Mouse (Mus musculus) T-cell, adult 2 months (primary cell): ENCODE measurements at regions not wholly inside any gene's neighbourhood (a gene's known extent, or its start where the extent isn't known, plus 50 kb on each side); places are given as distances from the start of the nearest gene placed in this dataset.
"Not testable (repeated sequence)": the region's sequence is repeated elsewhere in the genome, so short reads cannot be mapped to it uniquely, and the experiment has no call there.

Experiments
- DNase-seq: peaks from one replicate; pipeline ENCODE4 v3.0.0; 2022; ENCODE audit warnings: low spot score

DNA sequence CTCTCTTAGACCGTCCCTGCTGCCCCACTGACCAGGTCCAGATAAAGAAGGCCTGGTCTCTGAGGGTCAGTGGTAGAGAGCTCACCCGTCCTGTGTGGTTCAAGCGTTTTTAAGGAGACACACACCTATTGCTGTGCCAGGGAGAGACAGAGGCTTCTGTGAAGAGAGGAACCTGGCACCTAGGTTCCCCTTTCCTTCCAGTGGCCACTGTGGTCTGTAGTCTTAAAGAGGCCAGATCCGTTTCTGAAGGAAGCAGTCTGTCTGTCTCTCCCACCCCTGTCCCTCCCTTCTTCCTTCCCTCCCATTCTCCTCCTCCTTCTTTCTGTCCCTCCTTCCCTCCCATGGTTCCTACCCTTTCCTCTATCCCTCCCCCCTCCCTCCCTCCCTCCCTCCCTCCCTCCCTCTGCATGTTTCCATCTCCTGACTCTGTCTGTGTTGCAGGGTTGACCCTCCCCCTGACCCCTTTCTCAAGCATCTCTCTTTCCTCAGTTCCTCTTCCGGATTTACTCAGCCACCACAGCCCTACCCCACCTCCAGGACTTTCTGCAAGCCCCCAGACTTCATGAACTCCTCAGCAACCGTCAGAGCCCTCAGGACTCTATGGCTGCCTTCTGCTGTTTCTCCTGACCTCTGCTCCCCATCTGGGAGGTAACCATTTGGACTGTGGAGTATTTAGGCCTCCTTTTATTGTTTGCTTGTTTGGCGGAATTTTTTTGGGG is 100.1 kb upstream of the Ubl3 start:
- DNase-seq, result no peak

DNA sequence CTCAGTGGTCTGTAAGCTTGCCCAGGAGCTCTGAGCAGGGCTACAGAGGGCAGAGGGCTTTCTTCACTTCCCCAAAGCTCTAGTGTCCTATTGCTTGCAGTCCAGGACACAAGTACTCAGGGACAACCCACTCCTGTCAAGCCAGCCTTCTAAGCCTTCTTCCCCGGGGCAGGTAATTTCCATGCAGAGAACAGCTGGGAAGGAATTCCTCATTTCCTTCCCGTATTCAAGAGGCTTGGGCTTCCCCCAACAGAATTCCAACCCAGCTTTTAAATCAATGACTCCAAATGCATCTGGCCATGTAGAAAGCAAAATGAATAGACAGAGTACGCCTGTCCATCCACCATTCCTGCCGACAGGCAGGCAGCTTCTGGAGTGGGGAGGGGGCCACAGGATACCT is 99.1 kb upstream of the Ubl3 start:
- DNase-seq, result no peak

DNA sequence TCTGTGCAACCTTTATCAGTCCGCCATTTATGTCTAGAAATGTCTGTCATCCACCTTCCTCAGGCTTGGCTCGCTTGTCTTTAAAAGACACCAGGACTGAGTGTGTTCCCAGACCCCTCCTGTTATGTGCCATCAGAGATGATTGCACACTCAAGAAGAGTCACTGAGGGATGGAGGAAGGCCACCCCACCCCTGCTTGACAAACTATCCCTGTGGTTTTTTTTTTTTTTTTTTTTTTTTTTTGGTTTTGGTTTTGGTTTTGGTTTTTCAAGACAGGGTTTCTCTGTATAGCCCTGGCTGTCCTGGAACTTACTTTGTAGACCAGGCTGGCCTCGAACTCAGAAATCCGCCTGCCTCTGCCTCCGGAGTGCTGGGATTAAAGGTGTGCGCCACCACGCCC is 97.0 kb upstream of the Ubl3 start:
- DNase-seq, result not testable (repeated sequence)

DNA sequence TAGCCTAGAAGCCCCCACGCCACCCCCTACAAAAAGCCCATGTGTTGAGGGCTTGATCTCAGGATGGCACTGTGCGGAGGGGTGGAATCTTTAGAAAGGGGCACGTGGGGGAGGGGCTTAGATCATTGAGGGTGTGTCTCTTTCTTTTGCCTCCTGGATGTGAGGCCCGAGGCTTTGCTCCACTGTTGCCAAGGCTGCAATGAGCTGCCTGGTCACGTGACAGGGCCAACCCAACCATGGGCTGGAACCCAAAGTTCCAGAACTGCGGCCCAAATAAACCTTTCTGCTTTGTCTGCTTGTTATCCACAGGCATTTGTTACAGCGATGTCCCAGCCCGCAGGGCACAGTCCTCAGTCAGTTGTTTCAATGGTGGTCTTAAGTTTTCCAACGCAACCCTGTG is 96.5 kb upstream of the Ubl3 start:
- no peak for DNase-seq

DNA sequence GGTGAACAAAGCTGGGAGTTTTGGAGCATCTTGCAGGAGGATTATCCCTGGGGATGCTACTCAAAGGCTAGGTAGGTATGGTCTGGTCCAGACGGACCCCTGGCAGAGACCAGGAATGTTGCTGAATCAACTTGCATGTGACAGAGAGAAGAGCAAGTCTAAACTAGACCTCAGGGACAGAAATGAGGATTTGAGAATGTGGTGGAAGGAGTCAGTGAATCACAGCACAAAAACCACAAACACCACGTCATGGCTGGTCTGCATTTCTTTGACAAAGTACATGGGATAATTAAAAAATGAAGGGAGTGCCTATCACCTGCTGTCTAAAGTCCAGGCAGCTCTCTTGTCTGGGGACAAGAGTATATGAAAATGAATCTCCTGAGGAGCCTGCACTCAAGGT is 95.1 kb upstream of the Ubl3 start:
- no peak for DNase-seq

DNA sequence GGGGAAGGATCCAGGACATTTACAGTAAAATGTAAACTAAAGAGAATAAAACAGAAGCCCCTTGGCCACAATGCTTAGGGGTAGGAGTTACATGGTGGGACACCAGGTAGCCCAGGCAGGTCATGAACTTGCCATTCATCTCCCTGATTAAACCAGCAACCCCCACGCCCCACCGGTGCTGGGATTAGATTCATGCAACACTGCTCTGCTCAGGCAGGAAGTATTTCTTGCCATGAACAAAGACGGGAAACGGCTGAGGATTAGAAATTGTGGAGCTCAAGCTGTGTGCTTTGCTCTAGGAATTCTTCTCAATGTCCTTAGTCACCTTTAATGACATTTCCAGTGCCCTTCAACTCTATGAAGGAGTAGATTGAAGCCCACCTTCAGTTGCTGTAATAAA is 93.2 kb upstream of the Ubl3 start:
- DNase-seq, result no peak

DNA sequence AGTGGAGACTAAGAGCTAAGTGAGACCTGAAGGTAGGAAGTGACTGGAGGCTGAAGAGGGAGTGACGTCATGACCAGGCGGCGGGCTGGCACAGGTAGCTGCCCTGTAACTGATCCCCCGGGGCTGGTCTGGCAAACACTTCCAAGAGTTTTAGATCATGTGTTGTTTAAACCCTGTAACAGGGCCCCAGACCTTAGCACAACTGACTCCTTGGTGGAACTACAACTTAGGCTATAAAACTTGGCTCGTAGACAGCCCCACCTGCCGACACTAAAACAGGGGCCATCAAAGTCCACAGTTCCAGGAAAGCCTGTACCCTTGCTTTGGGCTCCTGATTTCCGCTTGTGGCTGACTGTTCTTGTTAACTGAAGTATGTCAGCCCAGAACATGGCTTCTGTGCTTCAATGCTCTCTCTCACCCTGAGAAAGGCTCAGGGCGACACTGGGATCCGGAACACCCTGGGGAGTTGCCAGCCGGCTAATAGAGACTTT is 92.6 kb upstream of the Ubl3 start:
- DNase-seq, result no peak

DNA sequence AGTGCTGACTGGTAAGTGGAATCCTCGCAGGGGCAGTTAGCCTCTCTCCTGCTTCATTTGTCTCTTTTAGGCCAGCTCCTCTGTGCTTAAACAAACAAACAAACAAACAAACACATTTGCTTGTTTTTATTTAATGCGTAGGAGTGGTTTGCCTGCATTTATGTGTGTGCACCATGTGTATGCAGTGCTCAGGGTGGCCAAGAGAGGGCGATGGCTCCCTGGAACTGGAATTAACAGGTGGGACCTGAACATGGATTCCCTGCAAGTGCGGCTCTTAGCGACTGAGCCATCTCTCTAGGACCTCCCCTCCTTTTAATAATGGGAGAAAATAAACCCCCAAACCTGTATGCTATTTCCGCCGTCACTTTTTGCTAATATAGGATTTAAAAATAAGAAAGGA is 91.8 kb upstream of the Ubl3 start:
- DNase-seq, result no peak

DNA sequence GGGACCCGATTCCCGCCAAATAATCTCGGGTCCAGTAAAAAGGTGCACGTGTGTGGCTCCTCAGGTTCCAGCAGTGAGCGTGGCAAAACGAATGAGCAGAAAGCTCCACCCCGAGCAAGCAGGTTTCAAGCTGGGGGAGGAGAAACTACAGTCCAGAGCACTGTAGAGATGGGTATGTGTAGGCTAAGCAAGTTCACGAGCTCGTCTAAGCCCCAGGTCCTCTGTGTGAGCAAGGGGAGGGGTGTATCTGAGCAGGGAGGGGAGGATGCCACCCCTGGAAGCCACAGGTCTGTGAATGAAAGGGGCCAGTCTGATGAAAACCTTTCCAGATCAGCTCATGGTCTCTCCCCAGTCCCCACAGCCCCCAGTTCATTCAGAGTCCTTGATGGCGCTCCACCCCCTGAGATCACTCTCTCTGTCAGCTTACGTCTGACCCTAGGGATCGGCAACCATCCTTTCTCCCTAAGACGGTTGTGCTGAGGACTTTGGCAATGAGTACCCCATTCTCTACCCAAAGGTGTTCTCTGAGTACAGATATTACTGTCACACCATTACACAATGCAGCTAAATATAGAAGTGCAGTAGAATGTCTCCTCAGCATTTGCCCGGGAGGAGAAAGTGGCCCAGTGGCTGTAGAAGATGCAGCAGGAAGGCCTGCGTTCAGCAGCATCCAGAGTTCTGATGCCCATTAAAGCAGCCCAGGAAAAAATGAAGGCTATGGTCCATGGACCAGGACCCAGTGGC is 89.2 kb upstream of the Ubl3 start:
- no peak for DNase-seq

DNA sequence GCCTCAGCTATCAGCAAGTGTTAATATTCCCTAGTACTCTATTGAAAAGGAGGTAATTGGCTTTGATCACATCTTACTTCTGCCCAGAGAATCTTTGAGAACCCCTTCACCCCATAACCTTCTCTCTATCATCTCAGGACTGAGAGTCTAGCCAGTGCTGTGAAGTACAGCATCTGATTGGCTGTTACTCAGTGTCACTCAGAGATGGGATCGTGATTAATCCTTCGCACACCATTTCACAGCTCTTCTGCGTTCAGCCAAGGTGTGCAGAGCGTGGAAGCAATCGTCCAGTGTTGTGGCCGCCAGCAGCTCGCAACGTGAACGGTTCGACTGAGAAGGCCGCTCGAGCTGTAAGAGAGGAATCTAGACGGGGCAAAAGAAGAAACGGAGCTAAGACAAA is 87.9 kb upstream of the Ubl3 start:
- DNase-seq, result no peak

DNA sequence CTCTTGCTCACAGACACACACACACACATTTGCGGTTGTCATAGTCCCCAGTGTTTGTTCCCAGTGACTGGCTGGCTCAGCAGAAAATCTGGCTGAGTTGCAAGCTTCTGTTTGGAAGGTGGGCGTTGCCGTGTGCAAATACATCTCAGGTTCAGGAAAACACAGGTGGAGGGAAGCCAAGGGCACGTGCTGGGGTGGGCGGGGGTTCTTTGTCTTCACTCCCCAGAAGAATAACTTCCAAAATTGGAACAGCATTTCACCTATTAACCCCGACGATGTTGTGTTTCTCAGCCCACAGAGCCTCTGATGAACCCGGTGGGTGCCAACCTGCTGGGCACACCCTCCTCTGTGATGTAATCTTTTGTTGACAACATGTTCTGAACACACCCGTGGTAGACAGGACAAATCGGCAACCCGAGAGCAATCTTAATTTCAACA is 82.3 kb upstream of the Ubl3 start:
- DNase-seq, result no peak

DNA sequence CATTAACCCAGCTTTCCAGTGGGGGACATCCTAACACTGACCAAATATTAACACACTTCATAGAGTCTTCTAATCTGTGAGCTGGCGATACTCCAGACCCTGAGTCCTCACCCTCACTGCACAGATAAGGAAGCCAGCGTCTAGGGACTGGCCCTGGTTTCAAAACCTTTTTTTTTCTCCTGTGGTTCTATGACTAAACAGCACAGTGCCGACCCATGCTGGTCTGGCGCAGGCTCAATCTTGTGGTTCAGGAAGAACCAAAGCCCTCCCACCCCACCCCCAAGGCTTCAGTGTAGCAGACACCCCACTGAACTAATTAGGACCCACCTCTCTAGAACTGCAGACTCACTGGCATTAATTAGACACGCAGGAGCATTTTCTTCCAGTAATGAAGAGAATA is 81.4 kb upstream of the Ubl3 start:
- DNase-seq, result no peak

DNA sequence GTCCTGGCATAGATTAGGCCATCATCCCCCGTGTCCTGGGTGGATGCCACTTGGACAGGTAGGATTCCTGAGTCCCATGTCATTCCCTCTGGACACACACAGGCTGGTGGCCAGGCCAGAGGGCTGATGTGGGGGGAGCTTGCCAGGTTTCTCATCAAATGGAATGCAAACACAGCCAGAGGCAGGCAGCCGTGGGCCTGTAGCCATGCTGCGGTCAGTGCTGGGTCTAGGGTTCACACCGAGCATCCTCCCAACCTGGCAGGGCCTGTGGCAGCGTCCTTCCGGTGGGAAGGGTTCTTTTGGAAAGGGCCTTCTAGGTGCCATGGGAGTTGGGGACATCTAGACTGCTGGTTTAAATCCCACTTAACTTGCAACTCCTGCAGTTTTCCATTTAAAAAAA is 80.7 kb upstream of the Ubl3 start:
- DNase-seq, result no peak

DNA sequence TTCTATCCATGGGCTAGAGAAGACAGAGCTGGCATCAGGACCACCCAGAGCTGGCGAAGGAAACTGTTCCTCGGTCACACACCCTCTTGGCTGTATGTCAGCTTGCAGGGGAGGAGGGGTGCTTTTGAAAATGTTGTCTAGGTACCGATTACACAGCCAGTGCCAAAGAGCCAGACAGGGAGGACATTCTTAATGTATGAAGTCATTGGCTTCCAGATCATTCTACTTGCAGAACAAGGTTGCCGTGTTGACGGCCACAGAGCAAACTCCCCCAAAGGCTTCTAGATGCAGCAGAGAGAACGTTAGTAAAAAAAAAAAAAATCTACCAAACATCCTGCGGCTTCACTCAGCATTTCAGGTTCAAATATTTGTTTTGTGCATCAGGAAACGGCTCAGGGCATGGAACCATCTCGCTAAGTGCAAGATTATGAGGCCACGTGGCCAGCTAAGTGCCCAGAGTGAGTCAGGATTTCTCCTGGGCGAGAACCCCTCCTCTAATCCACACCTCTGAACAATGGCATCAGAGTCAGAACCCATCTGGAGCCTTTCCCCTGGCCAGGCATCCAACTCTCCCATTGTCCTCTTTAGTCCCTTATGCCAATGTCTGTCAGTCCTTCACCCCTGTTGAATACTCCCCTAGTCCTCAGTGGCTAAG is 80.1 kb upstream of the Ubl3 start:
- DNase-seq, result no peak

DNA sequence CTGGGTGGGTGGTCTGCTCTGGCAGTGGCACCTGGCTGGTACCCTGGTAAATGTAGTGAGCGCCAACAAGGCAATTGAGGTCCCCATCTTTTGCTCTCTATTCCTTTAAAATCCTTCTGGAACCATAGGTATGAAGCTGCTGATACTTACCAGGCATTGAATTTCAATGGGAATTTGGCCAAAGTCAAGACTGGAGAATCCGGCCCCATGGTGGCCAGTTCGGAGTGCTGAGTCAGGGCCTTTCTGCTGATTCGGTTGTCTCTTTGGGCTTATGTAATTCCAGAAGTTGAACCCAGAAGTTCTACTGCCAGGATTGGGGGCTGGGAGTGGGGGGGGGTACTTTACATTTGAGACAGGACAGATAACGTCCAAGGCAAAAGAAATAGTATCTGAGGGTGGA is 79.0 kb upstream of the Ubl3 start:
- DNase-seq, result no peak

DNA sequence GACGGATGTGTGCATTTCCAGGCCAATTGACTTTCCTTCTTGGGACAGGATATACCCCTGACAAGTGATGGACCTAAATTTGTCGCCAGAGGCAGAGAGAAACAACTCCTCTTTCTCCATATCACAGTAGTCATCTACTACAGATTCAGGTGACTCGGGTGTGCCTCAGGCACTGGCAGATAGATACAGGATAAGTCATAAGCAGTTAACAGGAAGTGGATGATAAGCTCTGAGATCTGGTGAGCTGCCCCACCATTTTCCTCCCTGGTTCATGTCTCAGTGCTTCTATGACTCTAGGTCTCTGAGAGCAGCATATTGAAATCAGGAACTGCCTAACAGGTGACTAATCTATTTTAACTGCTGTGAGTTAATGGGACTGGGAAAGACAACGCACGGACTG is 73.4 kb upstream of the Ubl3 start:
- DNase-seq, result no peak

DNA sequence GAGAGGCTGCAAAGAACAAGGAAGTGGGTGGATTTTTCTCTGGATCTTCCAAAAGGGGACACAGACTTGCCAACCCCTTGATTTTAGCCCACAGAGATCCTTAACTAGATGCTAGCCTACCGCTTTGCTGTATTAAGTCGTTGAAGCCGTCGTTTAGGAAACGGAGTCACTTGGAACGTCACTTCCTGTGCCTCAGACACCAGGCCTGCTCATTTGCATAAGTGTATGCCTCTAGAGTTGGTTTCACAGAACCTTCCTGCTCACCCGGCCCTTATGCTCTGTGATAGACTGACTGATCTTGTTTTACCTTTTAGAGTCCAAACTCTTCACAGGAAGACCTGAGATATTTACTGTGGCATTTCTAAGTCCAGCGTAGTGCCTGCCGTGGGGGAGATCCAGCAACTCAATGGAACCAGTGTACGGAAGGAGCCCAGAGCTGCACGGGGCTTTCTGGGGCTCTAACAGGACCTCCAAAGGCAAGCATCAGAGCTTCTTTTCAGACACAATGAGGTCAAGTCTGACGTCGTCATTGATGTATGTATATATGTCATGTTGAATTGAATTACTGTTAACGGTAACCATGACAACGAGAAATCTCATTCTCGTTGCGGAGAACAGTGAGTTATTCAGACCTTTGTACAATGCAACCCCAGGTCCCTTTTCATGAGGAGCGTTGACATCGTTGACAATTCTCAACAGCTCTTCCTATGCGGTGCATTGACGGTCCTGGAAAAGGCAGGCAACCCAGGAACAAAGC is 72.2 kb upstream of the Ubl3 start:
- DNase-seq, result no peak

DNA sequence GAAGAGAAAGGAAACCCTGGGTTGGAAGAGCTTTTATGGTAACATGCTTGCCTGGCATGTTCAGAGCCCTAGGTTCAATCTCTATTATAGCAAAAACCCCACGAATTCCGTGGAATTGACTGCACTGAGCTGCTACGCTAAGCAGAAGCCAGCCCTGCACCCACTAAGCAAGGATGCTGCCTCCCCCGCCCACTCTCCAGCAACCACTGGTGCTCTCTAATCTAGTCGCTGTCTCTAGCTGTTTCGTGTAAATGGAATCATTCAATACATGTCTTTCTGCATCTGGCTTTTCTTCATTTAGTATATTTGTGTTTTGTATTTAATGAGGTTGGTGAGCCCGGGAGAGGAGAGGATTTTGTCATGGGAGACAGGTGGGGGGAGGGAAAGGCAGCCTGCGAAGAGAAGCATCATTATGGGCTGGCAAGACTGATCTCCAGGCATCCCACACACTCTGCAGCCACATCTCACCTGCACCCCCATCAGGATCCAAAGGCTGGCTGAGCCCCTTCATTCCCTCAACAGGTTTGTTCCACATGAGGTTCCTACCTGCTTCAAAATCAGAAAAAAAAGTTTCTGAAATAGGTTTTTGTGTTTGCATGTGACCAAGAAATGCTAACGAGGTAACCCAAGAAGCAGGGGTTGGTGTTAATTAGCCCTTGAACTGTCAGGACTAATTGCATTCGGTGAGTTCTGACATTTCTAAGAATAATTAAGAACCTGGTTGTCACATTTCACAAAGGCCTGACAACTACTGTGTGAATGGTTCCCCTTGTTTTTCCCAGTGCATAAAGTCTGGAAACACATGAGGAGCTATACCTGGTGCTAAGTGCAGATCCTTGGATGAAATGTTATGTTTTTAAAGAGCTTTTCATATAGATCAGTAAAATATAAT is 68.6 kb upstream of the Ubl3 start:
- no peak for DNase-seq

DNA sequence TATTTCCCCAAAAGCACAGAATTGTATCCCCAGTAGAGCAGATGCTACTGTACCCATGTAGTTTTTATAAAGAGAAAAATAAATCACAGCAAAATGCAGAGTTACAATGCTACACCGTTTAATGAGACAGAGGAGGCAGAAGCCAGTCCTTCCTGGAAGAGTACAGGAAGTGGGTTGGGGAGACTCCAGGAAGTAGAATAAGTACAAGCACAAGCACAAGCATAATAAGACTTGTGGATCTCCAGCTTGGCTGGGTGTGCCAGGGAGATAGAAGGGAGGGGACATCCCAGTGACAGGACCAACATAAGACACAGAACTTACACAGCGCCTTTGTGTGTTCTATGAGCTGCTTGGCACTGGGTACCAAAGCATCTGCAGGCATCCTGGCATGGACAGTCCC is 67.3 kb upstream of the Ubl3 start:
- DNase-seq, result no peak

DNA sequence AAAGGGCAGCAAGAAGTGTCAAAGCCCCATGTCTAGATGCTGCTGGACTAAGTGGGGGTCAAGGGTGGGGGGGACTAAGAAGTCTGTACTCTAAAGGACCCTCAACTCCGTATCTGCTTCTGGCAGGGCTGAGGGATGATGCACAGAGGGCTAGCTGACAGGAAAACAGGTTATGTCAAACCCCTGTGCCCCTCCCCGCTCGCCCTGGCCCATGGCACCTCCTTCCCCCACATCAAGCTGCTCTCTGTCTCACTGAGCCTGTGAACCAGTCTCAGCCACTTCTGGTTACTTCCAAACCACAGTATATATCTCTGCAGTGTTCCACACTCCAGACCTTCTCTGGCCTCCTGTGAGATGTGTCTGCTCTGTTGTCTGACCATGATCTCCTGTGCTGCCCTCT is 63.8 kb upstream of the Ubl3 start:
- no peak for DNase-seq

DNA sequence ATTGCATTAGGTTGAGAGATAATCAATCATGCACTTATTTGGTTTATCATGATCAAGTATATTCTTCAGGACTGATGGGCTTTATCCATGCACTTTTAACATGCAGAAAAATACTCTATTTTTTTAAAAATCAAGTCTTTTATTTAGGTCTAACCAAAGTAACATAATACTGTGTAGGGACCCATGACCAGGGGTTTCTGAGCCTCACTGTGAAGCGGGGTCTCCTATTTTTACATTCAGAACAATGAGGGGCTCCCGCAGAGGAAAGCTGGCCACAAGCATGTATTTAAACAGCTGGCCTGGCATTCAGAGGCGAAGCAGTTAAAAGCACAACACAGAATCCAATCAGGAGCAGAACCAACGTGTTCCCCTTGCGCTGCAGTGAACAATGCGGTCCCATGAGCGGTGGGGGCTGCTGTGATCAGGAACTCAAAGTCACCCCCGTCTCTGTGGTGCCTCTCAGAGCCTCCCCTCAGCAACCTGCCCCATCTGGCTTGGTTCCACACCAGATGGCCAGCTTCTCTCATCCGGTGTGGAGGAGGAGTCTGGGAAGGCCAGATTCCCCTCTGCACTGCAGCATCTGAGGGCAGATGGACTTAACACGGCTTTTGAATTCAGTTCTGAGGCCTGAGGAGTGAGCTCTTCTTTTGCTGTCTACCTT is 63.2 kb upstream of the Ubl3 start:
- no peak for DNase-seq
